Mouse (Mus musculus): ENCODE measurements around the gene Lif. TPM values are rescaled to one million over a fixed set of nuclear protein-coding genes. Genes with fewer than 3 reads are reported as not detected.

Lif gene
- polyA plus RNA-seq, 1 experiment = not detected

GRCm38 (mm10) chr11:4308060-4308513 lies 50.7 kb downstream of the Lif start:
- no peaks in the 10 kb centered on the region for H3K27me3 ChIP-seq (ENCODE audit: control insufficient read depth)
- no peak overlapping the region for H3K4me3 ChIP-seq (replicated peaks)
- no peaks in the 10 kb centered on the region for H3K9me3 ChIP-seq (ENCODE audit: control insufficient read depth, low read length)
- TF ChIP-seq TAL1 (IDR thresholded peaks at IDR 0.05; ENCODE audit: low read length) = no peak
- no peak for TF ChIP-seq GATA1 (IDR thresholded peaks at IDR 0.05; ENCODE audit: low read length)
- H3K36me3 ChIP-seq (ENCODE audit: control insufficient read depth) = no peaks in the 10 kb centered on the region
- no peaks in the 10 kb centered on the region for H3K4me1 ChIP-seq (ENCODE audit: control insufficient read depth)

- no peak for TF ChIP-seq GATA1 (IDR thresholded peaks at IDR 0.05; ENCODE audit: low read length)
- no peak for TF ChIP-seq TAL1 (IDR thresholded peaks at IDR 0.05; ENCODE audit: low read length)
- no peaks in the 10 kb centered on the region for H3K9me3 ChIP-seq (ENCODE audit: control insufficient read depth, low read length)
- no peaks in the 10 kb centered on the region for H3K27me3 ChIP-seq (ENCODE audit: control insufficient read depth)
- no peak overlapping the region for H3K4me3 ChIP-seq (replicated peaks)
- no peaks in the 10 kb centered on the region for H3K36me3 ChIP-seq (ENCODE audit: control insufficient read depth)
- H3K4me1 ChIP-seq (ENCODE audit: control insufficient read depth) = no peaks in the 10 kb centered on the region
Observed at GRCm38 (mm10) chr11:4308514-4309450, 51.4 kb downstream of the Lif start.

GRCm38 (mm10) chr11:4309613-4310012 lies 52.3 kb downstream of the Lif start:
- Histone ChIP-seq H3K27me3 (ENCODE audit: control insufficient read depth) (no peaks in the 10 kb centered on the region), H3K9me3 (ENCODE audit: control insufficient read depth, low read length) (no peaks in the 10 kb centered on the region), H3K4me3 (replicated peaks) (no peak overlapping the region), H3K36me3 (ENCODE audit: control insufficient read depth) (no peaks in the 10 kb centered on the region), H3K4me1 (ENCODE audit: control insufficient read depth) (no peaks in the 10 kb centered on the region)
- TF ChIP-seq TAL1 (IDR thresholded peaks at IDR 0.05; ENCODE audit: low read length) (no peak), GATA1 (IDR thresholded peaks at IDR 0.05; ENCODE audit: low read length) (no peak)

GRCm38 (mm10) chr11:4310324-4310723 lies 53.0 kb downstream of the Lif start:
- TF ChIP-seq GATA1 (IDR thresholded peaks at IDR 0.05; ENCODE audit: low read length) (no peak), TAL1 (IDR thresholded peaks at IDR 0.05; ENCODE audit: low read length) (no peak)
- Histone ChIP-seq H3K27me3 (ENCODE audit: control insufficient read depth) (no peaks in the 10 kb centered on the region), H3K4me1 (ENCODE audit: control insufficient read depth) (no peaks in the 10 kb centered on the region), H3K36me3 (ENCODE audit: control insufficient read depth) (no peaks in the 10 kb centered on the region), H3K4me3 (replicated peaks) (no peak overlapping the region), H3K9me3 (ENCODE audit: control insufficient read depth, low read length) (no peaks in the 10 kb centered on the region)

DNA sequence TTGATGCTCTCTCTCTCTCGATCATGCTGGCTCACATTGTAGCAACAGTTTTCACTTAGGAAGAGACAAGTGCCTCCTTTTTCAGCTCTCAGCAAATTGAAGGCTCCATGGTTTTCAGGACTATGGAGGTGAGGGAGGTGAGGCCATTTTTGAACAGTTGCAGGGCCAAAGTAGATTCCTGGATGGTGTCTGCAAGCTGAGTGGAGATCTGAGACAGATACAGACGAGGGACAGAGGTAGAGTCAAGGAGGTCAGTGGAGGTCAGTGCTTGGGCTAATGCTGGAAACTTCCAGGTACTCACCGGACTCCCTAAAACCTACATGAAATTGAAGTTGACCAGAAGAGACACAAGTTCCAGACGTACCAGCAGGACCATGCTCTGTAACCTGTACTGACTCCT lies 54.8 kb downstream of the Lif start:
- no peaks in the 10 kb centered on the region for H3K9me3 ChIP-seq (ENCODE audit: control insufficient read depth, low read length)
- no peak for TF ChIP-seq TAL1 (IDR thresholded peaks at IDR 0.05; ENCODE audit: low read length)
- TF ChIP-seq GATA1 (IDR thresholded peaks at IDR 0.05; ENCODE audit: low read length) = no peak
- no peak overlapping the region for H3K4me3 ChIP-seq (replicated peaks)
- H3K4me1 ChIP-seq (ENCODE audit: control insufficient read depth) = no peaks in the 10 kb centered on the region
- no peaks in the 10 kb centered on the region for H3K36me3 ChIP-seq (ENCODE audit: control insufficient read depth)
- no peaks in the 10 kb centered on the region for H3K27me3 ChIP-seq (ENCODE audit: control insufficient read depth)

DNA sequence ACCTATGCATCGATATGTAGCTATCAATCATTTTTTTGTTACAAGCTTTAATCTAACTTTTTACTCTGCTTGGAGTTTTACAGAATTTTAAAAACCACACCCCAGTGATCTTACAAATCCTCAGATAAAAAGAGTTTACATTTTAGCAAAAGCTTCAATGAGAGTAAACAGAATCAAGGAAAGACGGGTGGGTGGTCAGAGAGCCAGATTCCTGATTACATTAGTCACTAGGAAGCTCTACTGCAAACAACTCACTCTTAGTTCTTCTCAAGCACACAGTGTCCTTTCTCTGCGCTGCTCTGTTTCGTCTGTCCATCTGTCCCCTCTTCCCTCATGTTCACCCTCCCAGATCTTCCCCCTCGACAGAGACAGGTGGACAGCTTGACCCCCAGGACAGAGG lies 59.9 kb downstream of the Lif start:
- Histone ChIP-seq H3K36me3 (ENCODE audit: control insufficient read depth) (no peaks in the 10 kb centered on the region), H3K4me1 (ENCODE audit: control insufficient read depth) (no peaks in the 10 kb centered on the region), H3K27me3 (ENCODE audit: control insufficient read depth) (no peaks in the 10 kb centered on the region), H3K4me3 (replicated peaks) (no peak overlapping the region), H3K9me3 (ENCODE audit: control insufficient read depth, low read length) (no peaks in the 10 kb centered on the region)
- TF ChIP-seq TAL1 (IDR thresholded peaks at IDR 0.05; ENCODE audit: low read length) = no peak
- TF ChIP-seq GATA1 (IDR thresholded peaks at IDR 0.05; ENCODE audit: low read length) = no peak

- Histone ChIP-seq H3K4me3 (replicated peaks) (no peak overlapping the region), H3K9me3 (ENCODE audit: control insufficient read depth, low read length) (no peaks in the 10 kb centered on the region), H3K4me1 (ENCODE audit: control insufficient read depth) (no peaks in the 10 kb centered on the region), H3K27me3 (ENCODE audit: control insufficient read depth) (no peaks in the 10 kb centered on the region), H3K36me3 (ENCODE audit: control insufficient read depth) (no peaks in the 10 kb centered on the region)
- TF ChIP-seq TAL1 (IDR thresholded peaks at IDR 0.05; ENCODE audit: low read length) (no peak), GATA1 (IDR thresholded peaks at IDR 0.05; ENCODE audit: low read length) (no peak)
Observed at GRCm38 (mm10) chr11:4318011-4318410, 60.7 kb downstream of the Lif start.

DNA sequence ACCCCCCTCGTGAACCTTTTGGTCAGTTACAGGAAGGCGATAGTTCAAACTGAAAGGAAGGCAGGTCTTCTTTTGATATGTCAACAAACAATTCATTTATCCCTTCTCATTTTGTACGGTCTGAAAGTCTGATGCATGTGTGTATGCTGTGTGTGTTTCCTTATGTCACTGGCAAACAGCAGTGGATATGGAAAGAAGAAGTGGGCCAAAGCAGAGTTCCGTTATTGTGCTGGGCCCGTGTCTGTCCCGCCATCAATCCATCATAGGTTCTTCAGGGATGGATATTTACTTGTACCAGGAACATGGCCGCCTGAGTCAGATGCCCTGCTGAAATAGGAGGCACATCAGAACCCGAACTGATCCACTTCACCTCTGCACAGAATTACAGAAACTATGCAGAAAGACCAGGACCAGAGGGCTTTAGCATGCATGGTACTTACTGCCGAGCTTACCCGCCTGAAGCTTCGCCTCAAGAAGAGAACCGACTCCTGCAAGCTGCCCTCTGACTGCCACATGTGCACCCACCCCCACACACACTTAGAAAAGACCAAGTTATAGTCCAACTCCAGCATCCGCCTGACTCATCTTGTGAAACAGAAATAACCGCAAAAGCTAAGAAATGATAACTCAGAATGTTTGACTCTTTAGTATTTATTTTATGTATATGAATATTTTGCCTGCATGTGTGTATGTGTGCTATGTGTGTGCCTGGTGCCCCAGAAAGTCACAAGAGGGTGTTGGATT lies 62.0 kb downstream of the Lif start:
- Histone ChIP-seq H3K4me3 (replicated peaks) (no peak overlapping the region), H3K9me3 (ENCODE audit: control insufficient read depth, low read length) (no peaks in the 10 kb centered on the region), H3K4me1 (ENCODE audit: control insufficient read depth) (no peaks in the 10 kb centered on the region), H3K27me3 (ENCODE audit: control insufficient read depth) (no peaks in the 10 kb centered on the region), H3K36me3 (ENCODE audit: control insufficient read depth) (no peaks in the 10 kb centered on the region)
- TF ChIP-seq GATA1 (IDR thresholded peaks at IDR 0.05; ENCODE audit: low read length) (no peak), TAL1 (IDR thresholded peaks at IDR 0.05; ENCODE audit: low read length) (no peak)

DNA sequence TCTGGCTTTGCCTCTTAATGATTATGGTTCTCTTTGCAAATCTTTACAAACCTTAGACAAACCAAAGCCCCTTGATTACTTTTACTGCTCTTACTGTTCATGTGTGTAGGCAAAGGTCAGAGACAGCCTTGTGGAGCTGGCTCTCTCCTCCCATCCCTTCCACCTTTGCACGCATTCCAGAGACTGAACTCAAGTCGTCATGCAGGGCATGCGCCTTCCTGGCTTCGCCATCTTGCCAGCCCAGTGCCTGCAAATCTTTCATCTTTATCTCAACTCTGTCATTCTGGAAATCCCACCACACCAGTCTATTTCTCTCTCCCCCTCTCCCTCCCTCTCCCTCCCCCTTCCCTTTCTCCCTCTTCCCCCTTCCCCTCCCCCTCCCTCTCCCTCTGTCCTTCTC lies 63.5 kb downstream of the Lif start:
- no peaks in the 10 kb centered on the region for H3K27me3 ChIP-seq (ENCODE audit: control insufficient read depth)
- no peaks in the 10 kb centered on the region for H3K9me3 ChIP-seq (ENCODE audit: control insufficient read depth, low read length)
- TF ChIP-seq TAL1 (IDR thresholded peaks at IDR 0.05; ENCODE audit: low read length) = no peak
- no peak for TF ChIP-seq GATA1 (IDR thresholded peaks at IDR 0.05; ENCODE audit: low read length)
- H3K4me1 ChIP-seq (ENCODE audit: control insufficient read depth) = no peaks in the 10 kb centered on the region
- H3K36me3 ChIP-seq (ENCODE audit: control insufficient read depth) = no peaks in the 10 kb centered on the region
- H3K4me3 ChIP-seq (replicated peaks) = no peak overlapping the region

Other genes with a start within 250 kb of the Lif start
- gene Sec14l4, start 226.1 kb upstream of the Lif start, polyA plus RNA-seq (2012) = 0.02 TPM in 1 of 2 replicates, not detected in the other
- not detected in 2 replicates for gene Sec14l3, start 192.7 kb upstream of the Lif start, polyA plus RNA-seq (2012)
- 1.8 and 2.1 TPM in 2 replicates for gene Mtfp1, start 162.1 kb upstream of the Lif start, polyA plus RNA-seq (2012)
- gene Sec14l2, start 134.1 kb upstream of the Lif start, polyA plus RNA-seq (2012) = 0.45 and 0.67 TPM in 2 replicates
- gene Rnf215, start 122.4 kb upstream of the Lif start, polyA plus RNA-seq (2012) = 0.70 and 0.83 TPM in 2 replicates
- 0.10 and 0.11 TPM in 2 replicates for gene Ccdc157, start 97.3 kb upstream of the Lif start, polyA plus RNA-seq (2012)
- gene Sf3a1, start 97.2 kb upstream of the Lif start, polyA plus RNA-seq (2012) = 6.6 and 8.0 TPM in 2 replicates
- gene Tbc1d10a, start 70.8 kb upstream of the Lif start, polyA plus RNA-seq (2012) = 0.63 and 0.69 TPM in 2 replicates
- 0.18 and 0.26 TPM in 2 replicates for gene Castor1, start 39.3 kb upstream of the Lif start, polyA plus RNA-seq (2012)
- 0.41 and 0.44 TPM in 2 replicates for gene Osm, start 21.1 kb upstream of the Lif start, polyA plus RNA-seq (2012)
- gene Hormad2, start 183.5 kb downstream of the Lif start, polyA plus RNA-seq (2012) = not detected in 2 replicates